ENCODE assay signal across 17 mouse cellular contexts in the genomic region with DNA sequence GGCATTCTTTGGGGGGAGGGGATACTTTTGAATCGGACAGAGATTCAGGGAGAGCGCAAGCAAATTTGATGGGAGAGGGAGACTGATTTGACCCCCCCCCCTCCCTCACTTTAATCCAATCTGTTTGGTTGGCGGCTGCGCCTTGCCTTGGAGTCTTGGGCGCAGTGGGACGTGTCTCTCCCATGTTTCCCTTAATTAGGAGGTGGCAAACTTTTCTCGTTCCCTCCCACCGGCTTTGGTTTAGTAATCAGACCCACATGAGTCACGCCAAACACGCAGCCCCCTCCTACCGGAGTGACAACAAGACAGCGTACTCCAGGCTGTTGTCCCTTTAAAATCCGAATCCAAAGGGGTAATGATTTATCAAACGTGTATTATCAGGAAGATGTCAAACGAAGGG. TPM values are rescaled to one million over a fixed set of nuclear protein-coding genes. Genes with fewer than 3 reads are reported as not detected.
DNase-seq lines count a peak whose midpoint lies in the region; ATAC-seq and TF ChIP-seq lines count a peak whose summit lies in the region.
"Had no signal": no experiment of that assay in that cellular context is flagged by ENCODE, and none has a peak within 500 bp of the region (broad histone marks: within the 10 kb centered on the region; RNA-seq: fewer than 3 reads in every experiment).

A gene (plus strand): TSS at position 297 of the 400 bp plus-strand sequence.

- peaks cover 99% of the 10 kb centered on the region for H3K27me3 ChIP-seq in forebrain, embryonic 11.5 days (ENCODE audit: control insufficient read depth, insufficient read depth, low read length)
- H3K27me3 ChIP-seq in forebrain, embryonic 14.5 days (replicated peaks; ENCODE audit: control insufficient read depth, insufficient read depth, low read length): peaks cover 87% of the 10 kb centered on the region
- peaks cover 92% of the 10 kb centered on the region for H3K27me3 ChIP-seq in E14TG2a.4 (ENCODE audit: insufficient read depth, low read length)
- peaks cover 100% of the 10 kb centered on the region for H3K27me3 ChIP-seq in hindbrain, embryonic 10.5 days (ENCODE audit: insufficient read depth, poor library complexity, severe bottlenecking)
- H3K27me3 ChIP-seq in midbrain, embryonic 14.5 days (ENCODE audit: control insufficient read depth, insufficient read depth, low read length): peaks cover 95% of the 10 kb centered on the region
- H3K27me3 ChIP-seq in liver, postnatal 0 days (ENCODE audit: insufficient read depth, low read length): peaks cover 90% of the 10 kb centered on the region

- 0 out of 2 replicates have a peak, but pooled peaks cover 4% of the 10 kb centered on the region for H3K4me1 ChIP-seq in forebrain, embryonic 11.5 days (replicated peaks; ENCODE audit: control insufficient read depth, insufficient read depth, low read length)
- H3K4me1 ChIP-seq in forebrain, embryonic 14.5 days (ENCODE audit: control insufficient read depth, insufficient read depth, low read length): 0 out of 2 replicates have a peak, but pooled peaks cover 2% of the 10 kb centered on the region
- H3K4me1 ChIP-seq in E14TG2a.4 (replicated peaks; ENCODE audit: low read depth, low read length): peaks cover 55% of the 10 kb centered on the region
- peaks cover 23% of the 10 kb centered on the region; the same call in 1 of the 2 replicates for H3K4me1 ChIP-seq in hindbrain, embryonic 10.5 days (replicated peaks)
- peaks cover 6% of the 10 kb centered on the region for H3K4me1 ChIP-seq in midbrain, embryonic 14.5 days (ENCODE audit: control insufficient read depth, insufficient read depth, low read length)
- no peaks in the 10 kb centered on the region for H3K4me1 ChIP-seq in liver, postnatal 0 days (ENCODE audit: insufficient read depth)
- H3K4me1 ChIP-seq: limb, embryonic 13.5 days; stomach, embryonic 15.5 days had no signal

- WGBS in forebrain, embryonic 11.5 days: under 1% methylated on average over 15 of the region's 15 CpGs
- 1% methylated on average over 15 of the region's 15 CpGs for WGBS in forebrain, embryonic 14.5 days
- WGBS in hindbrain, embryonic 10.5 days: 1% methylated on average over 15 of the region's 15 CpGs
- under 1% methylated on average over 15 of the region's 15 CpGs for WGBS in midbrain, embryonic 14.5 days
- 5% methylated on average over 15 of the region's 15 CpGs for WGBS in liver, postnatal 0 days (ENCODE audit: insufficient replicate concordance)

- intact Hi-C loops in gastrocnemius, adult 2 months (cut with DNase I): no loop called here

- no peak within 1 kb of the TSS for H3K27ac ChIP-seq in forebrain, embryonic 11.5 days (ENCODE audit: low read depth, low read length)
- no peak within 1 kb of the TSS for H3K27ac ChIP-seq in forebrain, embryonic 14.5 days (ENCODE audit: low read depth, low read length)
- peak within 1 kb of the TSS; percentile 45 for H3K27ac ChIP-seq in hindbrain, embryonic 10.5 days
- no peak within 1 kb of the TSS for H3K27ac ChIP-seq in midbrain, embryonic 14.5 days (replicated peaks; ENCODE audit: low read depth, low read length)
- H3K27ac ChIP-seq in liver, postnatal 0 days (ENCODE audit: low read depth): no peak within 1 kb of the TSS
- no peak within 1 kb of the TSS for H3K27ac ChIP-seq in gastrocnemius, adult 2 months
- H3K27ac ChIP-seq: kidney, postnatal 0 days; limb, embryonic 13.5 days; stomach, embryonic 15.5 days had no signal

- no peak within 1 kb of the TSS for H3K4me2 ChIP-seq in forebrain, embryonic 11.5 days (ENCODE audit: low read depth, low read length, severe bottlenecking)
- H3K4me2 ChIP-seq in forebrain, embryonic 14.5 days (ENCODE audit: low read length): no peak within 1 kb of the TSS
- H3K4me2 ChIP-seq in midbrain, embryonic 14.5 days (ENCODE audit: low read length): 0 out of 2 replicates have a peak within 1 kb of the TSS, but pooled peaks have one; percentile 15
- H3K4me2 ChIP-seq in liver, postnatal 0 days (ENCODE audit: low read depth, low read length): no peak within 1 kb of the TSS
- H3K4me2 ChIP-seq: limb, embryonic 13.5 days; stomach, embryonic 15.5 days had no signal

- H3K36me3 ChIP-seq in forebrain, embryonic 11.5 days (ENCODE audit: control insufficient read depth, insufficient read depth, low read length): no peaks in the 10 kb centered on the region
- no peaks in the 10 kb centered on the region for H3K36me3 ChIP-seq in forebrain, embryonic 14.5 days (ENCODE audit: control insufficient read depth, insufficient read depth, low read length)
- no peaks in the 10 kb centered on the region for H3K36me3 ChIP-seq in E14TG2a.4 (ENCODE audit: insufficient read depth, low read length)
- no peaks in the 10 kb centered on the region for H3K36me3 ChIP-seq in hindbrain, embryonic 10.5 days
- no peaks in the 10 kb centered on the region for H3K36me3 ChIP-seq in midbrain, embryonic 14.5 days (ENCODE audit: control insufficient read depth, insufficient read depth, low read length)
- H3K36me3 ChIP-seq in liver, postnatal 0 days (replicated peaks; ENCODE audit: insufficient read depth, low read length): no peaks in the 10 kb centered on the region
- H3K36me3 ChIP-seq: limb, embryonic 13.5 days; stomach, embryonic 15.5 days had no signal

- no peak within 1 kb of the TSS for H3K4me3 ChIP-seq in forebrain, embryonic 11.5 days (ENCODE audit: low read depth, low read length)
- H3K4me3 ChIP-seq in forebrain, embryonic 14.5 days (ENCODE audit: low read depth, low read length): no peak within 1 kb of the TSS
- H3K4me3 ChIP-seq in E14TG2a.4 (replicated peaks; ENCODE audit: low read length): peak within 1 kb of the TSS; percentile 57
- H3K4me3 ChIP-seq in hindbrain, embryonic 10.5 days: peak within 1 kb of the TSS; percentile 30
- H3K4me3 ChIP-seq in midbrain, embryonic 14.5 days (replicated peaks; ENCODE audit: low read depth, low read length): no peak within 1 kb of the TSS
- no peak within 1 kb of the TSS for H3K4me3 ChIP-seq in liver, postnatal 0 days (ENCODE audit: low read depth, low read length)
- H3K4me3 ChIP-seq in gastrocnemius, adult 2 months: no peak within 1 kb of the TSS
- H3K4me3 ChIP-seq: limb, embryonic 13.5 days; stomach, embryonic 15.5 days had no signal

- DNase-seq in forebrain, embryonic 11.5 days (ENCODE audit: low spot score): peak; percentile 51
- no peak for DNase-seq in forebrain, embryonic 14.5 days (ENCODE audit: low spot score)
- peak; percentile 32 for DNase-seq in hindbrain, embryonic 10.5 days (ENCODE audit: low spot score)
- peak; percentile 50 for DNase-seq in midbrain, embryonic 14.5 days
- no peak for DNase-seq in liver, postnatal 0 days
- DNase-seq in gastrocnemius, adult 2 months: no peak
- DNase-seq in MN1 (ENCODE audit: low spot score): no peak
- DNase-seq: heart, postnatal 36 days; thymus, postnatal 25 days had no signal

- H3K9me3 ChIP-seq in forebrain, embryonic 11.5 days (ENCODE audit: control insufficient read depth, low read length): no peaks in the 10 kb centered on the region
- no peaks in the 10 kb centered on the region for H3K9me3 ChIP-seq in forebrain, embryonic 14.5 days (replicated peaks; ENCODE audit: control insufficient read depth, low read length)
- peaks cover 3% of the 10 kb centered on the region; the same call in 1 of the 2 replicates for H3K9me3 ChIP-seq in E14TG2a.4 (ENCODE audit: low read length)
- no peaks in the 10 kb centered on the region for H3K9me3 ChIP-seq in hindbrain, embryonic 10.5 days
- no peaks in the 10 kb centered on the region for H3K9me3 ChIP-seq in midbrain, embryonic 14.5 days (ENCODE audit: control insufficient read depth, low read length)
- no peaks in the 10 kb centered on the region for H3K9me3 ChIP-seq in liver, postnatal 0 days (ENCODE audit: low read length)
- H3K9me3 ChIP-seq: limb, embryonic 13.5 days; stomach, embryonic 15.5 days had no signal

- no peak for TF ChIP-seq CTCF in E14TG2a.4 (conservative IDR thresholded peaks at IDR 0.05; ENCODE audit: low read length)
- no peak for TF ChIP-seq CTCF in liver, postnatal 0 days (IDR thresholded peaks at IDR 0.05; ENCODE audit: low read depth)
- TF ChIP-seq CTCF in gastrocnemius, adult 2 months (IDR thresholded peaks at IDR 0.05): no peak

- ATAC-seq in forebrain, embryonic 11.5 days (replicated peaks; ENCODE audit: low FRiP score): no peak
- no peak for ATAC-seq in forebrain, embryonic 14.5 days
- no peak for ATAC-seq in midbrain, embryonic 14.5 days (ENCODE audit: low FRiP score, low TSS enrichment)
- ATAC-seq in liver, postnatal 0 days: no peak
- ATAC-seq: Patski had no signal

- TF ChIP-seq EP300 in liver, postnatal 0 days (IDR thresholded peaks at IDR 0.05; ENCODE audit: low read depth): no peak

- no peak within 1 kb of the TSS for H3K9ac ChIP-seq in forebrain, embryonic 11.5 days (ENCODE audit: low read length)
- H3K9ac ChIP-seq in forebrain, embryonic 14.5 days (ENCODE audit: low read length): no peak within 1 kb of the TSS
- H3K9ac ChIP-seq in midbrain, embryonic 14.5 days (replicated peaks; ENCODE audit: low read length): no peak within 1 kb of the TSS
- H3K9ac ChIP-seq in liver, postnatal 0 days (replicated peaks): no peak within 1 kb of the TSS
- H3K9ac ChIP-seq: limb, embryonic 13.5 days; stomach, embryonic 15.5 days had no signal

RNA-seq across cellular contexts. Expression of the gene that starts here (rescaled TPM):
- not detected in 2 replicates for polyA plus RNA-seq in forebrain, embryonic 11.5 days (2014; fragmentation: Nextera tagmentation; extraction: Ambion mirVana)
- not detected in 2 replicates for polyA plus RNA-seq in forebrain, embryonic 14.5 days (2014; fragmentation: Nextera tagmentation; extraction: Ambion mirVana)
- polyA plus RNA-seq in hindbrain, embryonic 10.5 days (2016; fragmentation: Nextera tagmentation; extraction: Ambion mirVana): 0.60 and 4.1 TPM in 2 replicates
- 0.34 and 0.46 TPM in 2 replicates for polyA plus RNA-seq in midbrain, embryonic 14.5 days (2014; fragmentation: Nextera tagmentation; extraction: Ambion mirVana)
- not detected in 2 replicates for polyA plus RNA-seq in liver, postnatal 0 days (2015; fragmentation: Nextera tagmentation; extraction: Ambion mirVana)
- not detected for total RNA-seq in gastrocnemius, adult 2 months (2021)
- total RNA-seq: common myeloid progenitor, adult 5-6 weeks; heart, adult 8-10 months; heart, postnatal 36 days had no signal
- polyA plus RNA-seq: kidney, postnatal 0 days; lung, embryonic 16.5 days had no signal

Comparison
In these comparisons a context has a peak if more than half of its experiments do, and no peak if none do; other contexts are left out.
1. Peak in DNase-seq in forebrain, embryonic 11.5 days; RNA of the gene not detected or under 1 TPM.
2. Peak in DNase-seq and H3K4me2 ChIP-seq in midbrain, embryonic 14.5 days; RNA of the gene not detected or under 1 TPM.
3. H3K4me3 ChIP-seq: peak in E14TG2a.4 (single experiment) and hindbrain, embryonic 10.5 days (single experiment); none in forebrain, embryonic 11.5 days (single experiment), forebrain, embryonic 14.5 days (single experiment), midbrain, embryonic 14.5 days (single experiment), liver, postnatal 0 days (single experiment) and gastrocnemius, adult 2 months (single experiment).